Mouse (Mus musculus): ENCODE results near the gene Golt1a. TPM values are rescaled to one million over a fixed set of nuclear protein-coding genes. Genes with fewer than 3 reads are reported as not detected.

The Golt1a gene
- total RNA-seq, 2 experiments from 2014 or later: not detected

DNA sequence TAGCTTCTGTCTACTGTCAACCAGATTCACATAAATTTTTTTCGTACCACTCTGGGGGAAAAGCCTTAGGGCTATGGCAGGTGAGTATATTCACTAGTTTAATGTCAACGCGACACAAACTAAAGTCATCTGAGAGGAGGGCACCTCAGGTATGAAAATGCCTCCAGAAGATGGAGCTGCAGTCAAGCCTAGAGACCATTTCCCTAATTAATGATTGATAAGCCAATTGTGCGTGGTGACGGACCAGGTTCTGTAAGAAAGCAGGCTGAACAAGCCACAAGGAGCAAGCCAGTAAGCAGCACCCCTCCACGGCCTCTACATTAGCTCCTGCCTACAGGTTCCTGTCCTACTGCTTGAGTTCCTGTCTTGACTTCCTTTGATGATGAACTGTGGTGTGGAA, 51.4 kb downstream of the Golt1a start:
- no peak for TF ChIP-seq CTCF (IDR thresholded peaks at IDR 0.05)
- intact Hi-C loops (cut with DNase I): no loop called here
- H3K4me3 ChIP-seq: no peak overlapping the region
- no peak overlapping the region for H3K27ac ChIP-seq
- DNase-seq: peak; percentile 6

DNA sequence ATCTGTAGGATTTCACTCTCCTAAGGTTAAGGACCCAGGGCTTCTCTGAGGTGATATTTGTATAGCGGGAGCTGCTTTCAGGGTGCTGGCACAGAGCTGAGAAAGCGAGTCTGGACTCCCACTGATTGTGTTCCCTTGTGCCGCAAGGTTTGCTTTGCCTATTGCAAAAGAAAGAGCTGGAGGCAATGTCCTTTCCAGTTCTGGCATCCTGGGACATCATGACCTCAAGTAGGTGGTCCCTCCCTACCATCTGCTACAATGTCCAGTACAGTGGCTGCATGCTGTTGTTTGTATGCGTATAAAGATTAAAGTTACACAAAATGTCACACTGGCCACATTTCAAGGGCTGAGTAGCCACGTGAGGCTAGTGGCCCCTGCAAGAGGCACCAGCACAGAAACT, 52.5 kb downstream of the Golt1a start:
- no peak for TF ChIP-seq CTCF (IDR thresholded peaks at IDR 0.05)
- intact Hi-C loops (cut with DNase I): no loop called here
- Histone ChIP-seq H3K27ac (no peak overlapping the region), H3K4me3 (no peak overlapping the region)
- DNase-seq: peak; percentile 3

DNA sequence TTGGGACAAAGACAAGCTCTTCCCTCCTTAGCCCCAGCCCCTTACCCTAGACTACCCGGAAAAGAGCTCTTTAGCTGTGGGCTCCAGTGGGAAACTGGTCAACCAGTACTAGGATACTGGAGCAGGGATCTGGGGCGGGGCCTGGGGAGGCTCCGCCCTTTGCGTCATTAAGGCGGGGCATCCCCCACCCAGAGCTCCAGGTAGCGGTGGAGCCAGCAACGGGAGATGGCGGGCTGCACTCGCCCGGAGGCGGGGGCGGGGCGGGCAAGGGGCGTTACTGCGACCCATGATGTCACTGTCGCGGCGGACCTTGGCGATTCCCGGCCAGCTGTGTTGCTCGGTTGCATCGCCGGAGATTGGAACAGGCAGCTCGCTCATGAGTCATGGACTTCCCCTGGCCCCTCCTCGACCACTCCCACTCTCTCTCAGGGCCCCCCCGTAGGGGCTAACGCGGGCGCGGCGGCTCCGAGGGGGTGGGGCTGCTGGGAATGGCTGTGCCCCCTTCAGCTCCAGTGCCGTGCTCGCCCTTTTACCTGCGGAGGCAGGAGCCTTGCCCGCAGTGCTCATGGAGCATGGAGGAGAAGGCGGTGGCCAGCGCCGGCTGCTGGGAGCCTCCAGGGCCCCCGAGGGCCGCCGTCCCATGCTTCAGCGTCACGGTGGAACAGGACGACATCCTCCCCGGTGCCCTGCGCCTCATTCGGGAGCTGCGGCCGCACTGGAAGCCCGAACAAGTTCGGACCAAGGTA, 53.8 kb downstream of the Golt1a start, which contains the start of gene Etnk2:
Gene Etnk2, plus strand, starts transcription at position 297 of the 746 bp plus-strand sequence.
- peak within 1 kb of the TSS; percentile 9; the same call in 1 of the 2 replicates for H3K27ac ChIP-seq
- no peak for TF ChIP-seq CTCF (IDR thresholded peaks at IDR 0.05)
- peak; percentile 78 for DNase-seq
- intact Hi-C loops (cut with DNase I): loop anchor here (1.0 kb wide), 1 partner anchor 20 kb away; no protein-coding TSS in a partner anchor
- peak within 1 kb of the TSS; percentile 75 for H3K4me3 ChIP-seq

DNA sequence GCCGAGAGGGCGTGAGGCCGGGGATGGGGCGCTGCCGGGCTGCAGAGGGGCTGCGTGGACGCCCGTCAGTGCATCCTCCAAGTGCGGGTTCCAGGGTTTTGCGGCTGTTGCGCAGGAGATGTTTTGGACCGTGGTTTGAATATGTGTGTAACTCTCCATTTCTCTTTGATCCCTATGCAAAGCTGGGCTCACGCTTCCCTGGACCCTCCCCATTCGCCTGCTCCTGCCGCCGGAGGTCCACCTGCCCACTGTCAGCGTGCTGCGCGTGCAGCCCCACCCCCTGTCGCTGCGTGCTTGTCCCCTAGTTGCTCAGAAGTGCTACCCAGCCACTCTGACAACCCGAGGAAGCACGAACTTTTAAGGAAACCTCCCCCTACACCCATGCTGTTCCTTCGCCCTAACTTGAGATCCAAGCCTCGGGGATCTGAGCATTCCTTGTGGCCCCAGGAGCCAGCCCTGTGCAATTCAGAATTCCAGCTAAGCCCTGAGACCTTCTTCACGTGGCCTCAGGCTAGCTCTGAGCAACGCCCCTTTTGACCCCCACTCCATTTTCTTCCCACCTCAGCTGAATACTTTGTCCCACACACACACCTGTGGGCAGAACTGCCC, 54.5 kb downstream of the Golt1a start:
- peak overlapping the region; percentile 9; the same call in 1 of the 2 replicates for H3K27ac ChIP-seq
- DNase-seq: peak; percentile 21
- no peak for TF ChIP-seq CTCF (IDR thresholded peaks at IDR 0.05)
- intact Hi-C loops (cut with DNase I): loop anchor here (1.0 kb wide), 1 partner anchor 21 kb away; no protein-coding TSS in a partner anchor
- peak overlapping the region; percentile 75 for H3K4me3 ChIP-seq

DNA sequence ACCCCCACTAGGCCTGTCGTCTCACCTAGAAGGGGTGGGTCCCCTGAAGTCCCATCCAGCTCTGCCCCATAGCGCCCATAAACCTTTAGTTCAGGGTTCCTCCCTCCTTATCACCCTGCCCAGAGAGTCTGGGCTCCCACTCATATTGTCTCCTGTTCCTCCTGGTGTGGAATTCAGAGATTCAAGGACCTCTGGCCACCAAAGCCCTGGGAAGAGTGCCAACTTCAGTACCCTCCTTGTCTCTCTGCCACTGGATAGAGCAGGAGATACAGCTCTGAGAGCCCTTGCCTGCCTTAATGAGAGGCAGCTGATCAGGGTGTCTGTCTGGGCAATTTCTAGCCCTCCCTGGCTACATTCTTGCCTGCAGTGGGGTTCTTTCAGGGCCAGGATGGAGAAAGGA, 55.3 kb downstream of the Golt1a start:
- DNase-seq: no peak
- Histone ChIP-seq H3K4me3 (no peak overlapping the region), H3K27ac (no peak overlapping the region)
- intact Hi-C loops (cut with DNase I): loop anchor here (1.0 kb wide), 1 partner anchor 22 kb away; no protein-coding TSS in a partner anchor
- no peak for TF ChIP-seq CTCF (IDR thresholded peaks at IDR 0.05)

DNA sequence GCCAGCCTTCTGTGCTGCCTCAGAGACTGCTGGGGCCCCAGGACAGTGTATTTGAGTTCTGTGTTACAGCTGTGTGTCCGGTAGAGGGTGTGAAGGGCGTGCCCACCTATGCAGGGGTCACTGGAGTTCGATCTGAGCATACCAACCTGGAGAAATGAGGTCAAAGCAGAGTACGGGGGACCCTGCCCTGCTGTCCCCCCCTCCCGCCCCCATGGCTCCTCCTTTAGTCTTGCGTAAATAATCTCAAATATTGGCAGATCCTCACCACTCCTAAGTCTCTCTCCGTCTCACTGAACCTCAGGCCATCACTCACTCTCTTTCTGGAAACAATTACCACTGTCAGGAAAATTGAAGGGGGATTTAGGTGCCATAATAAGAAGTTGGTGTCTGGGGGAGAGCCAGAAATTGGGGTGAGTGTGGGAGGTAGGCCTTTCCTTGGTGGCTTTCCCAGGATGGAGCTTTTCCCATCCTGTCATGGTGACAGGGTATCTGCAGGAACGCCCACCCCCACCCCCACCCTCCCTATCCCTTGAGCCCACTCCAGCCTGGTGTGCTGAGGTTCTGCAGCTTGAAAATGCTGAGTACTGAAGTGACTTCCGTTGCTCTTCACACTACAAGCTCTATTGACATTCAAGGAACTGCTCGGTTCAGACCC, 57.5 kb downstream of the Golt1a start:
- Histone ChIP-seq H3K27ac (peak overlapping the region; percentile 59), H3K4me3 (no peak overlapping the region)
- DNase-seq: no peak
- intact Hi-C loops (cut with DNase I): no loop called here
- TF ChIP-seq CTCF (IDR thresholded peaks at IDR 0.05): no peak

DNA sequence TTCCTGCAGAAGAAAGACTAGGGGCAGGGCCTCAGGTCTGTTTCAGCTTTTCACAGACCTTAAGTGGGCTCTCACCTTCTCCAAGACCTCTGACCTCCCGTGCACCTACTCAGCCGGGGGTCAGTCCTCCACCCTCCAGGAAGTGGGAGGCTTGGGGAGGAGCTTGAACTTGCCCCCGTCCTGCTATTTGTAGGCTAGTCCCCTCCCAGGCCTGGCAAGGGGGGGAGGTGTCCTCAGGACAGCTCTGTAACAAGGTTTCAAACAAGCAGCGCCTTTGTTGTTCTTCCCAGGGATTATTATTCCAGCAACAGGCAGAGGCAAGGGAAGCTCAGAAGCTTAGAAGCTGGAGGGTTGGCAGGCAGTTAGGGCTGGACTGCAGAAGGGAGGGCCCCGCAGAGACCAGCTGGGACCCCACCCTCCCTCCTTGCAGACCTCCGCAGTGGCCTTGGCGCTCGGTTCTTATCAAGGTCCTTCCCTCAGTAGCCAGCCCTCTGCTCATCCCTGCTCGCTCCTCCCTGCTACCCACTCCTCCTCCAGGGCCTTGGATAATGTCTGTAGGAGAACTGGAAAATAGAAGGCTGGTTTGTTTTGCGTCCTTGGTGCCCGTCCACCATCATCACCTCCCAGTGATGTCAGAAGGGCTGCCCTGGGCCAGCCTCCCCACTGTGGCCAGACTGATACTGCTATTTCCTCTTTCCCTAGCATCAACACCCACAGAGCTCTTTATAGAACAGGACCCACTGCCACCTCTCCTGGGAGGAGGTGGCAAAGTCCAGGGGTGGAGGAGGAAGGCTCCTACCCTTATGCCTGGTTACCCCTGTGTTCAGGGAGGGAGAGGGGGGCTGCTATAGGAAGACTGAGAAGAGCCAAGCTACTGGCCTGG, 58.2 kb downstream of the Golt1a start:
- no peak for TF ChIP-seq CTCF (IDR thresholded peaks at IDR 0.05)
- DNase-seq: peak; percentile 50
- intact Hi-C loops (cut with DNase I): no loop called here
- H3K27ac ChIP-seq: peak overlapping the region; percentile 59
- no peak overlapping the region for H3K4me3 ChIP-seq

DNA sequence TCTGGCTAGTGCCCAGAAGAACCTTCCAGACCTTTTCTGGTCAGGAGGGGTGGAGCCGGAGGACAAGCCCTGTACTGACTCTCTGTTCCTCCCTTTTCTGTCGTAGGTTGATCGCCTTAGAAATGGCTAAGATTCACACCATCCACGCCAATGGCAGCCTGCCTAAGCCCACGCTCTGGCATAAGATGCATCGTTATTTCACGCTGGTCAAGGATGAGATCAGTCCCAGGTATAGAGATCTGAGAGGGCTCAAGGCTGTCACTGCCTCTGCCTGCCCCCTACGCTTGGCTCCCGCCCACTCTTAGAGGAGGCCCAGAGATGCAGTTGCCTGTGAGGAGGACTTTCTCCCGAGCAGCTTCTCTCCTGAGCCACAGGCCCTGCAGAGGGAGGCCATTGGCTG, 59.0 kb downstream of the Golt1a start:
- TF ChIP-seq CTCF (IDR thresholded peaks at IDR 0.05): no peak
- intact Hi-C loops (cut with DNase I): no loop called here
- no peak for DNase-seq
- peak overlapping the region; percentile 59; the same call in 1 of the 2 replicates for H3K27ac ChIP-seq
- H3K4me3 ChIP-seq: no peak overlapping the region

DNA sequence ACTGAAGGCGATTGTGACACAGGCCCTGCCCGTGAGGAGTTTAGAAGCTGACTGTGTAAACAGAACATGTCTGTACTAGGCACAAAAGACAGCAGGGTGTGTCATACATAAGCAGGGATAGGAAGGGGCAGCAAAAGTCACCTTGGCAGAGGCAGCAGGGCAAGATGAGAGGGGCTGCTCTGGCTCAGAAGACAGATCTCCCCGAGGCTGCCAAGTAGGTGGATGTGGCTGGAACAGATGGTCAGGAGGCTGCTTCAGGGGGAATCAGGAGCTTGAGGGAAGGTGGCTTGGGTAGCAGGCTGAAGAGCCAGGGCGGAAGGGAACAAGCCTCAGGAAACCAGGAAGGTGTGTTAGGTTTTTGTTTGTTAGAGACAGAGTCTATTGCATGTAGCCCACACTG, 60.8 kb downstream of the Golt1a start:
- Histone ChIP-seq H3K27ac (no peak overlapping the region), H3K4me3 (no peak overlapping the region)
- intact Hi-C loops (cut with DNase I): no loop called here
- TF ChIP-seq CTCF (IDR thresholded peaks at IDR 0.05): no peak
- no peak for DNase-seq

DNA sequence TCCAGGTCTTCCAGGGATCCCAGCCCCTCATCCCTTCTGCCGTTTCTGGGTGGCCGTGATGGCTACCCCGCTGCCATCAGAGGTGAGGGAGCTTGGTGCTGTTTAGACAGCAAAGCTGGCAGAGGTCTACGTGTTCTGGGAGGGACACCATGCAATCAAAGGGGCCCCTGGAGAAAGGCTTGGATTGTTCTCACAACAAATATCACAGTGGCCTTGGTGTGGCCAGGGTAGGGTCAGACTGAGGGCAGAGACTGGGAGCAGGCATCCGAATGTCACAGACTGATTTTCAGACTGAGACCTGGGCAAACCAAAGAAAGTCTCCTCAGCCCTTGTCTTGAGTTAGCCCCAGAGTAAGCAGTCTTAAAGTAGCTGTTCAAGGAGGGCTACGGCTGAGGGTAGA, 61.8 kb downstream of the Golt1a start:
- intact Hi-C loops (cut with DNase I): no loop called here
- no peak for DNase-seq
- H3K27ac ChIP-seq: no peak overlapping the region
- TF ChIP-seq CTCF (IDR thresholded peaks at IDR 0.05): no peak
- no peak overlapping the region for H3K4me3 ChIP-seq

DNA sequence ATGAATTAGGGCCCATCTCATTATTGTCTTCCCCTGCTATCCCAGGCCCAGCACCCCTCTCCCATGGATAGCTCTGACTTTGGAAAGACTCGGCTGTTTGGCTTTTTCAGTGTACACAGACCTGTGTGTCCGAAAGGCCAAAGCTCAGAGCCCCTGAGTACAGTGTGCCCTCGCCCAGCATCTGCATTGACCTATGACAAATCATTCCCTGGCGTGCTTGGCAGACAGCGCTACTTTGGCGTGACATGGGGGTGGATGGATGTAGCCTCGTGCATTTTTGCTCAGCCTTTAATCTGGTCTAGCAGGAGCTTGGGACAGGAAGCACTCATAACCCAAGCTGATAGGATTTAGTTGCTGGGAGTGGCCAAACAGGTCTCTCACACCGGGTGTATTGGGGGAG, 62.5 kb downstream of the Golt1a start:
- no peak for DNase-seq
- Histone ChIP-seq H3K4me3 (no peak overlapping the region), H3K27ac (no peak overlapping the region)
- TF ChIP-seq CTCF (IDR thresholded peaks at IDR 0.05): no peak
- intact Hi-C loops (cut with DNase I): no loop called here

Other genes starting within 250 kb of the Golt1a start
- 10 to 100 TPM; 16.4 to 18.6 TPM for gene Ppp1r15b, start 178.7 kb upstream of the Golt1a start, total RNA-seq (2021)
- gene Plekha6, start 145.6 kb upstream of the Golt1a start, total RNA-seq (2021): 10 to 100 TPM in 1 of 2 experiments, 1 to 10 TPM in 1; 7.4 to 12.5 TPM
- gene Kiss1, start 12.1 kb downstream of the Golt1a start, total RNA-seq (2021): not detected
- under 1 TPM in 1 of 2 experiments, not detected in 1; 0.15 TPM for gene Ren1, start 40.7 kb downstream of the Golt1a start, total RNA-seq (2021)
- under 1 TPM; 0.10 to 0.20 TPM for gene Etnk2, start 53.8 kb downstream of the Golt1a start, total RNA-seq (2021)
- 10 to 100 TPM in 1 of 2 experiments, 1 to 10 TPM in 1; 8.9 to 12.4 TPM for gene Sox13, start 114.6 kb downstream of the Golt1a start, total RNA-seq (2021)